Mouse (Mus musculus): Measurements from ENCODE around the gene Vat1.

GRCm38 (mm10) chr11:101417101-101417855 lies 48.8 kb downstream of the Vat1 start, which contains the start of gene Aarsd1:
- TF ChIP-seq CTCF (IDR thresholded peaks at IDR 0.05; ENCODE audit: insufficient read depth, low read length) (no peak), POLR2A (IDR thresholded peaks at IDR 0.05; ENCODE audit: borderline replicate concordance, extremely low read depth, low read depth, low read length) (0 out of 2 replicates have a peak, but pooled peaks have one; percentile 58)
